Mouse (Mus musculus): ENCODE measurements at regions not wholly inside any gene's neighbourhood (a gene's known extent, or its start where the extent isn't known, plus 50 kb on each side); places are given as distances from the start of the nearest gene placed in this dataset.

GRCm38 (mm10) chr3:35208526-35208925 lies 545.4 kb upstream of the Atp11b start:
- Histone ChIP-seq H3K4me3 (ENCODE audit: low read depth, low read length) (no peak overlapping the region), H3K27ac (ENCODE audit: low read depth, low read length) (no peak overlapping the region), H3K36me3 (ENCODE audit: control insufficient read depth, insufficient read depth, low read length) (no peaks in the 10 kb centered on the region), H3K27me3 (ENCODE audit: control insufficient read depth, insufficient read depth, low read length) (no peaks in the 10 kb centered on the region), H3K9ac (ENCODE audit: low read length) (no peak overlapping the region), H3K4me2 (ENCODE audit: low read depth, low read length, severe bottlenecking) (no peak overlapping the region), H3K9me3 (ENCODE audit: control insufficient read depth, low read length) (no peaks in the 10 kb centered on the region), H3K4me1 (replicated peaks; ENCODE audit: control insufficient read depth, insufficient read depth, low read length) (no peaks in the 10 kb centered on the region)
- DNase-seq (ENCODE audit: low spot score) (no peak), ATAC-seq (replicated peaks; ENCODE audit: low FRiP score) (no peak)
- 87% methylated on average over 5 of the region's 5 CpGs for WGBS

GRCm38 (mm10) chr3:35219394-35219793 lies 534.5 kb upstream of the Atp11b start:
- Histone ChIP-seq H3K36me3 (ENCODE audit: control insufficient read depth, insufficient read depth, low read length) (no peaks in the 10 kb centered on the region), H3K4me2 (ENCODE audit: low read depth, low read length, severe bottlenecking) (no peak overlapping the region), H3K9ac (ENCODE audit: low read length) (no peak overlapping the region), H3K9me3 (ENCODE audit: control insufficient read depth, low read length) (no peaks in the 10 kb centered on the region), H3K4me1 (replicated peaks; ENCODE audit: control insufficient read depth, insufficient read depth, low read length) (no peaks in the 10 kb centered on the region), H3K27ac (ENCODE audit: low read depth, low read length) (no peak overlapping the region), H3K27me3 (ENCODE audit: control insufficient read depth, insufficient read depth, low read length) (no peaks in the 10 kb centered on the region), H3K4me3 (ENCODE audit: low read depth, low read length) (no peak overlapping the region)
- DNase-seq (ENCODE audit: low spot score), result no peak
- ATAC-seq (replicated peaks; ENCODE audit: low FRiP score), result no peak
- WGBS, result 95% methylated on average over 6 of the region's 6 CpGs

DNA sequence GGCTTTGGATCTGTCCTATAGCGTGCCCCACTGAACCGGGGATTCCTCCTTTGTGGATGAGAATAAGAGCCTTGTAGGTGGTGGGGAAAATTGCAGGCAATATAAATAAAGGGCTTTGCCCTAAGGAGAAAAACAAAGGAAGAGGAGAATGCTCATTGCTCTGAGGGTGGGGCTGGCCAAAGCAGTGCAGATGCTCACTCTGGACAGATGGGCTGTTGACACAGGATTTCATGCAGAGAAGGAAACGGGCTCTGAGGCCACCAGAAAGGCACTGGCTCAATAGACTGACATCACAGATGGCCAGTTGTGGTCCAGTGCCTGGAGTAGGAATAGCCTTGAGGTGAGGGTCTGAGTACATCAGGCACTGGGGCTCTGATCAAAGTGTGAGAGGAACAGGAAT lies 532.7 kb upstream of the Atp11b start:
- no peaks in the 10 kb centered on the region for H3K36me3 ChIP-seq (ENCODE audit: control insufficient read depth, insufficient read depth, low read length)
- no peak for DNase-seq (ENCODE audit: low spot score)
- H3K27ac ChIP-seq (ENCODE audit: low read depth, low read length), result no peak overlapping the region
- no peaks in the 10 kb centered on the region for H3K9me3 ChIP-seq (ENCODE audit: control insufficient read depth, low read length)
- WGBS, result 40% methylated on average over 3 of the region's 3 CpGs
- H3K9ac ChIP-seq (ENCODE audit: low read length), result no peak overlapping the region
- H3K4me1 ChIP-seq (replicated peaks; ENCODE audit: control insufficient read depth, insufficient read depth, low read length), result no peaks in the 10 kb centered on the region
- H3K4me3 ChIP-seq (ENCODE audit: low read depth, low read length), result no peak overlapping the region
- no peaks in the 10 kb centered on the region for H3K27me3 ChIP-seq (ENCODE audit: control insufficient read depth, insufficient read depth, low read length)
- no peak overlapping the region for H3K4me2 ChIP-seq (ENCODE audit: low read depth, low read length, severe bottlenecking)
- ATAC-seq (replicated peaks; ENCODE audit: low FRiP score), result no peak

GRCm38 (mm10) chr3:35222251-35222650 lies 531.7 kb upstream of the Atp11b start:
- no peaks in the 10 kb centered on the region for H3K27me3 ChIP-seq (ENCODE audit: control insufficient read depth, insufficient read depth, low read length)
- no peaks in the 10 kb centered on the region for H3K36me3 ChIP-seq (ENCODE audit: control insufficient read depth, insufficient read depth, low read length)
- no peak overlapping the region for H3K4me2 ChIP-seq (ENCODE audit: low read depth, low read length, severe bottlenecking)
- H3K9me3 ChIP-seq (ENCODE audit: control insufficient read depth, low read length), result no peaks in the 10 kb centered on the region
- no peak overlapping the region for H3K4me3 ChIP-seq (ENCODE audit: low read depth, low read length)
- H3K4me1 ChIP-seq (replicated peaks; ENCODE audit: control insufficient read depth, insufficient read depth, low read length), result no peaks in the 10 kb centered on the region
- H3K9ac ChIP-seq (ENCODE audit: low read length), result no peak overlapping the region
- DNase-seq (ENCODE audit: low spot score), result no peak
- WGBS, result 74% methylated on average over 2 of the region's 2 CpGs
- H3K27ac ChIP-seq (ENCODE audit: low read depth, low read length), result no peak overlapping the region
- ATAC-seq (replicated peaks; ENCODE audit: low FRiP score), result no peak

GRCm38 (mm10) chr3:35225051-35225701 lies 528.7 kb upstream of the Atp11b start:
- WGBS, result 30% methylated on average over 12 of the region's 12 CpGs
- Histone ChIP-seq H3K4me3 (ENCODE audit: low read depth, low read length) (no peak overlapping the region), H3K27me3 (ENCODE audit: control insufficient read depth, insufficient read depth, low read length) (no peaks in the 10 kb centered on the region), H3K9ac (ENCODE audit: low read length) (no peak overlapping the region), H3K4me1 (replicated peaks; ENCODE audit: control insufficient read depth, insufficient read depth, low read length) (no peaks in the 10 kb centered on the region), H3K4me2 (ENCODE audit: low read depth, low read length, severe bottlenecking) (0 out of 2 replicates have a peak overlapping the region, but pooled peaks have one; percentile 2), H3K27ac (ENCODE audit: low read depth, low read length) (no peak overlapping the region), H3K9me3 (ENCODE audit: control insufficient read depth, low read length) (no peaks in the 10 kb centered on the region), H3K36me3 (ENCODE audit: control insufficient read depth, insufficient read depth, low read length) (no peaks in the 10 kb centered on the region)
- peak; percentile 72 for DNase-seq (ENCODE audit: low spot score)
- ATAC-seq (replicated peaks; ENCODE audit: low FRiP score), result peak; percentile 61; the same call in 1 of the 2 replicates

GRCm38 (mm10) chr3:35225774-35226365 lies 528.0 kb upstream of the Atp11b start:
- Histone ChIP-seq H3K27ac (ENCODE audit: low read depth, low read length) (no peak overlapping the region), H3K4me1 (replicated peaks; ENCODE audit: control insufficient read depth, insufficient read depth, low read length) (no peaks in the 10 kb centered on the region), H3K9me3 (ENCODE audit: control insufficient read depth, low read length) (no peaks in the 10 kb centered on the region), H3K9ac (ENCODE audit: low read length) (no peak overlapping the region), H3K27me3 (ENCODE audit: control insufficient read depth, insufficient read depth, low read length) (no peaks in the 10 kb centered on the region), H3K4me2 (ENCODE audit: low read depth, low read length, severe bottlenecking) (no peak overlapping the region), H3K36me3 (ENCODE audit: control insufficient read depth, insufficient read depth, low read length) (no peaks in the 10 kb centered on the region), H3K4me3 (ENCODE audit: low read depth, low read length) (no peak overlapping the region)
- ATAC-seq (replicated peaks; ENCODE audit: low FRiP score) (no peak), DNase-seq (ENCODE audit: low spot score) (no peak)
- WGBS, result 60% methylated on average over 3 of the region's 3 CpGs

- H3K36me3 ChIP-seq (ENCODE audit: control insufficient read depth, insufficient read depth, low read length), result no peaks in the 10 kb centered on the region
- H3K27ac ChIP-seq (ENCODE audit: low read depth, low read length), result no peak overlapping the region
- DNase-seq (ENCODE audit: low spot score) (no peak), ATAC-seq (replicated peaks; ENCODE audit: low FRiP score) (no peak)
- no peak overlapping the region for H3K4me2 ChIP-seq (ENCODE audit: low read depth, low read length, severe bottlenecking)
- no peaks in the 10 kb centered on the region for H3K4me1 ChIP-seq (replicated peaks; ENCODE audit: control insufficient read depth, insufficient read depth, low read length)
- no peaks in the 10 kb centered on the region for H3K9me3 ChIP-seq (ENCODE audit: control insufficient read depth, low read length)
- H3K4me3 ChIP-seq (ENCODE audit: low read depth, low read length), result no peak overlapping the region
- no peak overlapping the region for H3K9ac ChIP-seq (ENCODE audit: low read length)
- WGBS, result 88% methylated on average over 10 of the region's 10 CpGs
- no peaks in the 10 kb centered on the region for H3K27me3 ChIP-seq (ENCODE audit: control insufficient read depth, insufficient read depth, low read length)
These were observed 522.6 kb upstream of the Atp11b start for GRCm38 (mm10) chr3:35231158-35231928.

GRCm38 (mm10) chr3:35232487-35232886 lies 521.4 kb upstream of the Atp11b start:
- ATAC-seq (replicated peaks; ENCODE audit: low FRiP score), result no peak
- H3K27me3 ChIP-seq (ENCODE audit: control insufficient read depth, insufficient read depth, low read length), result no peaks in the 10 kb centered on the region
- no peaks in the 10 kb centered on the region for H3K4me1 ChIP-seq (replicated peaks; ENCODE audit: control insufficient read depth, insufficient read depth, low read length)
- no peak for DNase-seq (ENCODE audit: low spot score)
- H3K4me3 ChIP-seq (ENCODE audit: low read depth, low read length), result no peak overlapping the region
- H3K9me3 ChIP-seq (ENCODE audit: control insufficient read depth, low read length), result no peaks in the 10 kb centered on the region
- H3K27ac ChIP-seq (ENCODE audit: low read depth, low read length), result no peak overlapping the region
- no peak overlapping the region for H3K4me2 ChIP-seq (ENCODE audit: low read depth, low read length, severe bottlenecking)
- H3K9ac ChIP-seq (ENCODE audit: low read length), result no peak overlapping the region
- 77% methylated on average over 1 of the region's 1 CpGs for WGBS
- no peaks in the 10 kb centered on the region for H3K36me3 ChIP-seq (ENCODE audit: control insufficient read depth, insufficient read depth, low read length)

Data from forebrain, embryonic 11.5 days (tissue).